Mouse (Mus musculus): ENCODE data around the gene Psmb2. TPM values are rescaled to one million over a fixed set of nuclear protein-coding genes. Genes with fewer than 3 reads are reported as not detected.

Gene Psmb2
- polyA plus RNA-seq, 1 experiment from 2014 or later: 475 TPM

- H3K4me1 ChIP-seq: no peaks in the 10 kb centered on the region
- no peaks in the 10 kb centered on the region for H3K27me3 ChIP-seq (replicated peaks)
- no peak overlapping the region for H3K4me2 ChIP-seq
- H3K27ac ChIP-seq: no peak overlapping the region
- H3K4me3 ChIP-seq (replicated peaks): no peak overlapping the region
- 8% methylated on average over 9 of the region's 9 CpGs for WGBS
- no peak overlapping the region for H3K9ac ChIP-seq
- ATAC-seq (ENCODE audit: insufficient read depth, low FRiP score, low read depth): no peak
- no peaks in the 10 kb centered on the region for H3K36me3 ChIP-seq
- H3K9me3 ChIP-seq: no peaks in the 10 kb centered on the region
Observed at GRCm38 (mm10) chr4:126655356-126655755, 22.1 kb upstream of the Psmb2 start.

GRCm38 (mm10) chr4:126661249-126661648 is 16.2 kb upstream of the Psmb2 start:
- Histone ChIP-seq H3K9ac (no peak overlapping the region), H3K27ac (no peak overlapping the region), H3K4me2 (no peak overlapping the region), H3K4me3 (replicated peaks) (no peak overlapping the region), H3K9me3 (no peaks in the 10 kb centered on the region), H3K36me3 (no peaks in the 10 kb centered on the region), H3K27me3 (replicated peaks) (no peaks in the 10 kb centered on the region), H3K4me1 (no peaks in the 10 kb centered on the region)
- WGBS: 73% methylated on average over 7 of the region's 7 CpGs
- ATAC-seq (ENCODE audit: insufficient read depth, low FRiP score, low read depth): no peak

GRCm38 (mm10) chr4:126667075-126667474 is 10.4 kb upstream of the Psmb2 start:
- no peak overlapping the region for H3K27ac ChIP-seq
- H3K4me1 ChIP-seq: no peaks in the 10 kb centered on the region
- H3K9ac ChIP-seq: no peak overlapping the region
- 89% methylated on average over 2 of the region's 2 CpGs for WGBS
- H3K4me3 ChIP-seq (replicated peaks): no peak overlapping the region
- no peak overlapping the region for H3K4me2 ChIP-seq
- ATAC-seq (ENCODE audit: insufficient read depth, low FRiP score, low read depth): no peak
- no peaks in the 10 kb centered on the region for H3K9me3 ChIP-seq
- H3K36me3 ChIP-seq: no peaks in the 10 kb centered on the region
- H3K27me3 ChIP-seq (replicated peaks): no peaks in the 10 kb centered on the region

- H3K4me1 ChIP-seq: no peaks in the 10 kb centered on the region
- peaks cover 12% of the 10 kb centered on the region; the same call in 1 of the 2 replicates for H3K36me3 ChIP-seq
- no peak overlapping the region for H3K9ac ChIP-seq
- no peaks in the 10 kb centered on the region for H3K27me3 ChIP-seq (replicated peaks)
- WGBS: 76% methylated on average over 5 of the region's 5 CpGs
- no peak overlapping the region for H3K4me2 ChIP-seq
- no peak overlapping the region for H3K4me3 ChIP-seq (replicated peaks)
- no peaks in the 10 kb centered on the region for H3K9me3 ChIP-seq
- no peak overlapping the region for H3K27ac ChIP-seq
- no peak for ATAC-seq (ENCODE audit: insufficient read depth, low FRiP score, low read depth)
Observed at GRCm38 (mm10) chr4:126682298-126682697, 4.9 kb downstream of the Psmb2 start.

- peaks cover 12% of the 10 kb centered on the region; the same call in 1 of the 2 replicates for H3K36me3 ChIP-seq
- H3K4me1 ChIP-seq: no peaks in the 10 kb centered on the region
- H3K27ac ChIP-seq: no peak overlapping the region
- no peak overlapping the region for H3K4me2 ChIP-seq
- H3K4me3 ChIP-seq (replicated peaks): no peak overlapping the region
- H3K27me3 ChIP-seq (replicated peaks): no peaks in the 10 kb centered on the region
- no peaks in the 10 kb centered on the region for H3K9me3 ChIP-seq
- no peak for ATAC-seq (ENCODE audit: insufficient read depth, low FRiP score, low read depth)
- H3K9ac ChIP-seq: no peak overlapping the region
- WGBS: 71% methylated on average over 3 of the region's 3 CpGs
Observed at GRCm38 (mm10) chr4:126683084-126683483, 5.7 kb downstream of the Psmb2 start.

- peaks cover 19% of the 10 kb centered on the region; the same call in 1 of the 2 replicates for H3K36me3 ChIP-seq
- WGBS: 82% methylated on average over 2 of the region's 2 CpGs
- H3K27ac ChIP-seq: no peak overlapping the region
Observed at GRCm38 (mm10) chr4:126689457-126689856, 12.0 kb downstream of the Psmb2 start.

GRCm38 (mm10) chr4:126693021-126693420 is 15.6 kb downstream of the Psmb2 start:
- no peak for ATAC-seq (ENCODE audit: insufficient read depth, low FRiP score, low read depth)
- Histone ChIP-seq H3K9me3 (no peaks in the 10 kb centered on the region), H3K4me3 (replicated peaks) (no peak overlapping the region), H3K36me3 (peaks cover 7% of the 10 kb centered on the region; the same call in 1 of the 2 replicates), H3K9ac (no peak overlapping the region), H3K4me2 (no peak overlapping the region), H3K27ac (no peak overlapping the region), H3K27me3 (replicated peaks) (no peaks in the 10 kb centered on the region), H3K4me1 (no peaks in the 10 kb centered on the region)
- WGBS: 84% methylated on average over 5 of the region's 5 CpGs

More at GRCm38 (mm10) chr4:126689457-126689856, 12.0 kb downstream of the Psmb2 start:
- no peaks in the 10 kb centered on the region for H3K4me1 ChIP-seq
- no peak overlapping the region for H3K9ac ChIP-seq
- no peak for ATAC-seq (ENCODE audit: insufficient read depth, low FRiP score, low read depth)
- H3K4me2 ChIP-seq: no peak overlapping the region
- no peak overlapping the region for H3K4me3 ChIP-seq (replicated peaks)
- H3K27me3 ChIP-seq (replicated peaks): no peaks in the 10 kb centered on the region
- H3K9me3 ChIP-seq: no peaks in the 10 kb centered on the region

GRCm38 (mm10) chr4:126696908-126697307 is 19.5 kb downstream of the Psmb2 start:
- Histone ChIP-seq H3K27ac (no peak overlapping the region), H3K27me3 (replicated peaks) (no peaks in the 10 kb centered on the region), H3K4me3 (replicated peaks) (no peak overlapping the region), H3K4me1 (no peaks in the 10 kb centered on the region), H3K36me3 (peaks cover 5% of the 10 kb centered on the region; the same call in 1 of the 2 replicates), H3K9me3 (no peaks in the 10 kb centered on the region), H3K4me2 (no peak overlapping the region), H3K9ac (no peak overlapping the region)
- 87% methylated on average over 4 of the region's 4 CpGs for WGBS
- no peak for ATAC-seq (ENCODE audit: insufficient read depth, low FRiP score, low read depth)

- no peak overlapping the region for H3K27ac ChIP-seq
- no peak overlapping the region for H3K4me2 ChIP-seq
- no peaks in the 10 kb centered on the region for H3K27me3 ChIP-seq (replicated peaks)
- no peaks in the 10 kb centered on the region for H3K9me3 ChIP-seq
- peaks cover 52% of the 10 kb centered on the region for H3K36me3 ChIP-seq
- ATAC-seq (ENCODE audit: insufficient read depth, low FRiP score, low read depth): no peak
- no peaks in the 10 kb centered on the region for H3K4me1 ChIP-seq
- WGBS: 82% methylated on average over 12 of the region's 12 CpGs
- no peak overlapping the region for H3K9ac ChIP-seq
- H3K4me3 ChIP-seq (replicated peaks): no peak overlapping the region
Observed at GRCm38 (mm10) chr4:126706630-126707438, 29.4 kb downstream of the Psmb2 start.

- H3K4me1 ChIP-seq: no peaks in the 10 kb centered on the region
- H3K4me3 ChIP-seq (replicated peaks): no peak overlapping the region
- H3K27me3 ChIP-seq (replicated peaks): no peaks in the 10 kb centered on the region
- no peak for ATAC-seq (ENCODE audit: insufficient read depth, low FRiP score, low read depth)
- no peak overlapping the region for H3K9ac ChIP-seq
- no peaks in the 10 kb centered on the region for H3K9me3 ChIP-seq
- H3K27ac ChIP-seq: no peak overlapping the region
- no peak overlapping the region for H3K4me2 ChIP-seq
- WGBS: 86% methylated on average over 5 of the region's 5 CpGs
- peaks cover 55% of the 10 kb centered on the region for H3K36me3 ChIP-seq
Observed at GRCm38 (mm10) chr4:126707439-126707826, 30.0 kb downstream of the Psmb2 start.

GRCm38 (mm10) chr4:126732111-126732510 is 54.7 kb downstream of the Psmb2 start:
- H3K9ac ChIP-seq: no peak overlapping the region
- peak overlapping the region; percentile 19; the same call in 1 of the 2 replicates for H3K4me2 ChIP-seq
- WGBS: 4% methylated on average over 18 of the region's 18 CpGs
- no peaks in the 10 kb centered on the region for H3K36me3 ChIP-seq
- peaks cover 21% of the 10 kb centered on the region for H3K4me1 ChIP-seq
- no peaks in the 10 kb centered on the region for H3K9me3 ChIP-seq
- H3K27me3 ChIP-seq (replicated peaks): peaks cover 77% of the 10 kb centered on the region
- H3K27ac ChIP-seq: no peak overlapping the region
- 0 out of 2 replicates have a peak overlapping the region, but pooled peaks have one; percentile 6 for H3K4me3 ChIP-seq (replicated peaks)
- ATAC-seq (ENCODE audit: insufficient read depth, low FRiP score, low read depth): no peak

GRCm38 (mm10) chr4:126732531-126733380 is 55.3 kb downstream of the Psmb2 start:
- no peaks in the 10 kb centered on the region for H3K9me3 ChIP-seq
- H3K4me2 ChIP-seq: peak overlapping the region; percentile 19; the same call in 1 of the 2 replicates
- H3K4me3 ChIP-seq (replicated peaks): 0 out of 2 replicates have a peak overlapping the region, but pooled peaks have one; percentile 6
- no peaks in the 10 kb centered on the region for H3K36me3 ChIP-seq
- no peak for ATAC-seq (ENCODE audit: insufficient read depth, low FRiP score, low read depth)
- H3K27me3 ChIP-seq (replicated peaks): peaks cover 83% of the 10 kb centered on the region
- 5% methylated on average over 26 of the region's 26 CpGs for WGBS
- H3K4me1 ChIP-seq: peaks cover 21% of the 10 kb centered on the region
- H3K27ac ChIP-seq: no peak overlapping the region
- H3K9ac ChIP-seq: no peak overlapping the region

Measured in stomach, embryonic 15.5 days (tissue).